Mouse (Mus musculus) forebrain, embryonic 11.5 days (tissue): Measurements from ENCODE around the gene Sorcs3. TPM values are rescaled to one million over a fixed set of nuclear protein-coding genes. Genes with fewer than 3 reads are reported as not detected.

ENCODE experiments used
- ATAC-seq: fragments of 200-750 bp; cut with Nextera tagmentation; replicated peaks from 2 replicates; pipeline ENCODE4 v1.8.0; 2017; ENCODE audit warnings: moderate TSS enrichment; ENCODE audit not compliant: low FRiP score
- DNase-seq: peaks from one replicate; pipeline ENCODE4 v3.0.0-alpha.2; 2017; ENCODE audit warnings: low spot score
- H3K27ac ChIP-seq: fragments of 300-500 bp; sonication (generic); 2 replicates; pipeline ENCODE4 v1.5.1; 2014; ENCODE audit warnings: low read depth, low read length
- H3K27me3 ChIP-seq: fragments of 300-500 bp; sonication (generic); 2 replicates; pipeline ENCODE4 v1.6.1; 2014; ENCODE audit warnings: mild to moderate bottlenecking, low read length, mixed read lengths; ENCODE audit not compliant: control insufficient read depth, insufficient read depth
- H3K36me3 ChIP-seq: fragments of 300-500 bp; sonication (generic); 2 replicates; pipeline ENCODE4 v1.6.1; 2014; ENCODE audit warnings: mild to moderate bottlenecking, low read length, moderate library complexity, mixed read lengths; ENCODE audit not compliant: control insufficient read depth, insufficient read depth
- H3K4me1 ChIP-seq: fragments of 300-500 bp; sonication (generic); replicated peaks from 2 replicates; pipeline ENCODE4 v1.6.1; 2014; ENCODE audit warnings: low read length, mixed read lengths; ENCODE audit not compliant: control insufficient read depth, insufficient read depth
- H3K4me2 ChIP-seq: fragments of 300-500 bp; sonication (generic); 2 replicates; pipeline ENCODE4 v1.6.1; 2014; ENCODE audit warnings: low read depth, mild to moderate bottlenecking, low read length, moderate library complexity, mixed read lengths; ENCODE audit not compliant: severe bottlenecking
- H3K4me3 ChIP-seq: fragments of 300-500 bp; sonication (generic); 2 replicates; pipeline ENCODE4 v1.5.1; 2014; ENCODE audit warnings: low read depth, low read length
- H3K9ac ChIP-seq: fragments of 300-500 bp; sonication (generic); 2 replicates; pipeline ENCODE4 v1.6.1; 2014; ENCODE audit warnings: low read length
- H3K9me3 ChIP-seq: fragments of 300-500 bp; sonication (generic); 2 replicates; pipeline ENCODE4 v1.6.1; 2016; ENCODE audit warnings: low read length, mixed read lengths; ENCODE audit not compliant: control insufficient read depth
- WGBS: fragments of 180-500 bp; shearing (Covaris S2); extraction: QIAGEN DNeasy Blood & Tissue Kit; methylation state at CpG from one replicate; pipeline ENCODE4 v1.1.7; 2014; 5-methylcytosine and 5-hydroxymethylcytosine counted together
- polyA plus RNA-seq: library from polyadenylated mRNA; unstranded; fragments of >200 nt; fragmentation: Nextera tagmentation; extraction: Ambion mirVana; gene quantifications from 2 replicates; pipeline ENCODE4 v1.2.1, GENCODE M21; 2014

The Sorcs3 gene
- polyA plus RNA-seq, 1 experiment from 2014 or later: 2.1 TPM

DNA sequence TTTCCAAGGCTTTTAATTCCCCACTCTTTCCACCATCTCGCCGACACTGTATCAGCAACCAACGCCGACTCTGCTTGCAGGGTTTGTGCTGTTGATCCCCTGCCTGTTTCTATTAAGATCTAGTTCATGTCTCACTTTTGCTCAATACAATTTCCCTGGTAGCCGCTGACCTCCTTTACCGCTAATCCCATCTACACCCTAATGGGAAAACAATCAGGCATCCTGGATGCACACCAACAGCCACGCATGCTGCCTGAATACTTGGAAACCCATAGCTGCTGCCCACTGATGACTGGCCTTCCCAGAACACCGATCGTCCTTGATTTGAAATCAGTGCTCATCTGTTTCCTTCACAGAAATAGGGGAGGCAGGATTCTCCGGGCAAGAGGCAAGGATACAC lies 525.9 kb downstream of the Sorcs3 start:
- H3K9ac ChIP-seq: no peak overlapping the region

DNA sequence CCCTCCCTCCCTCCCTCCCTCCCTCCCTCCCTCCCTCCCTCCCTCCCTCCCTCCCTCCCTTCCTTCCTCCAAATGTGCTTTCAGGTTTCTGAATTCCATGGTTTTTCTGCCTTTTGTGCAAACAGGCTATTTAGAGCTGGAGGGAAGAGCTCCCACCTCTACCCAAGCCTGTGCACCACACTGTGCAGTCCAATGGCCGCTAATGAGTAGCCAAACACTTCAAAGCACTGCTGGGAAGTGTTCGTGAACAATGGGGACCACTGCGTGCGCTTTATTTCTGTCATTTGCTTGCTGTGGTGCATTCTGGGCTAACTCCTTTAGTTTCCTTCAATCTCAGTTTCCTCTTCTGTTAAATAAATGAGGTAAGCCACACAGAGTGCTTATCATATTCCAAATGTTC lies 528.5 kb downstream of the Sorcs3 start:
- Histone ChIP-seq H3K4me1 (no peaks in the 10 kb centered on the region), H3K4me2 (no peak overlapping the region), H3K36me3 (no peaks in the 10 kb centered on the region), H3K27me3 (peaks cover 5% of the 10 kb centered on the region; the same call in 1 of the 2 replicates), H3K27ac (no peak overlapping the region), H3K9me3 (no peaks in the 10 kb centered on the region), H3K4me3 (no peak overlapping the region), H3K9ac (no peak overlapping the region)
- DNase-seq: peak; percentile 63
- ATAC-seq: peak; percentile 86
- 23% methylated on average over 4 of the region's 4 CpGs for WGBS

More for the DNA sequence above, 525.9 kb downstream of the Sorcs3 start:
- Histone ChIP-seq H3K4me3 (no peak overlapping the region), H3K36me3 (no peaks in the 10 kb centered on the region), H3K27me3 (peaks cover 5% of the 10 kb centered on the region; the same call in 1 of the 2 replicates), H3K27ac (no peak overlapping the region), H3K4me2 (no peak overlapping the region), H3K9me3 (no peaks in the 10 kb centered on the region), H3K4me1 (no peaks in the 10 kb centered on the region; the same call in 1 of the 2 replicates)
- 61% methylated on average over 10 of the region's 10 CpGs for WGBS
- no peak for ATAC-seq
- DNase-seq: no peak

DNA sequence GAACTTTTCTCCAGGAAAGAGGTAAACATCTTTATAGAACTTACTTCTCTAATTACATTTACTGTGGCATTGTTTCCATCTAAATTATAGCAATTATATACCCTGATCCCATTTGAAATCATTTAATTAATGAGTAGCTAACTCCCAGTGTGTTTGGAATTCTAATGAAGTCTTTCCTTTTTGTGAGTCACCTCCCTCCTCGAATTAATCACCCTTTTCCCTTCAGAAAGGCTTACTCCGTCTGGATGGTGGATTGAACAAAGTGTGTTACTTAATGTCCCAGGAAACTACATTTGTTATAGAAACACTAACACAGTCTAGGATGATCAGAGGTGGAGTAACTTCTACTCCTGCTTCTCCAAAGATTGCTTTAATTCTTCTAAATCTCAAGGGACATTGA lies 531.7 kb downstream of the Sorcs3 start:
- ATAC-seq (peak; percentile 70), DNase-seq (no peak)
- Histone ChIP-seq H3K4me1 (no peaks in the 10 kb centered on the region), H3K4me2 (no peak overlapping the region), H3K9ac (no peak overlapping the region), H3K4me3 (no peak overlapping the region), H3K9me3 (no peaks in the 10 kb centered on the region), H3K27ac (no peak overlapping the region), H3K36me3 (no peaks in the 10 kb centered on the region), H3K27me3 (peaks cover 10% of the 10 kb centered on the region; the same call in 1 of the 2 replicates)
- WGBS: 12% methylated on average over 2 of the region's 2 CpGs

DNA sequence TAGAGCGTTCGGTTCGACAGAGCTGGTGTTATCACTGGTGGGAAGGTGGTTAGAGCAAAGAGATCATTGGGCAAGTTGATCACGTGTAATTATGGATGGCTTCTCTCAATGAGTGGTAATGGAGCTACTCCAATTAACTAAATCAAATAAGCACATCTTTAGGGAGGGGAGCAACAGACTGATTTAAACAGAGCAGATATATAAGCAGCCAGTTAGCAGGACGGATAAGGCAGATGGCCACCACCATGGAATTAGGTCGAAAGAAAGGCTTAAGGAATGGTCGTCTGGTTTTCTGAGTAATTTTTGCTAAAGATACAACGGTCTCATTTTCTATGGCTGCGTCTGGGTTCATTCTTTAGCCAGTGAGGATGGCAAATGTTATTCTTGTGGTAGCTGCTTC lies 549.3 kb downstream of the Sorcs3 start:
- Histone ChIP-seq H3K4me2 (no peak overlapping the region), H3K9me3 (no peaks in the 10 kb centered on the region), H3K4me1 (no peaks in the 10 kb centered on the region), H3K36me3 (no peaks in the 10 kb centered on the region), H3K27ac (no peak overlapping the region), H3K4me3 (no peak overlapping the region), H3K9ac (no peak overlapping the region), H3K27me3 (no peaks in the 10 kb centered on the region)
- no peak for ATAC-seq
- WGBS: 88% methylated on average over 9 of the region's 9 CpGs
- no peak for DNase-seq

DNA sequence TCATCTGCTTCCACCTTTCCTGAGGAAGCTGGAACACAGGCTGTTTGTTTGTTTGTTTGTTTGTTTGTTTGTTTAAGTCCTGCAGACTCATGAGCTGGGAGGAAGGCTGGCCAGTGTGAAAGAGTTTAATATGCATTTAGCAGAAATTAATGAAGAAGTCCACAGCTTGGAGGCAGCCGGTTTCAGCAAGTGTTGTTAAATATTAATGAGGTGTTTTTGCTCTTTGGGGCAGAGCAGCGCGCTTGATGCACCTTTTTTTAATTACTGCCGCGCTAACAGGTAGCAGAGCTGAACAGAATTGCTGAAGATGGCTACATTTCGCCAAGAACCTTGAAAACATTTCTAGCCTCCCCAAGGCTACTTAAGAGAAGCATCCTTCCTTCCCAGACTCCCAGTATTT lies 551.0 kb downstream of the Sorcs3 start:
- no peak overlapping the region for H3K4me3 ChIP-seq
- H3K9ac ChIP-seq: no peak overlapping the region
- no peaks in the 10 kb centered on the region for H3K27me3 ChIP-seq
- no peaks in the 10 kb centered on the region for H3K4me1 ChIP-seq
- ATAC-seq (no peak), DNase-seq (no peak)
- WGBS: 84% methylated on average over 6 of the region's 6 CpGs
- no peaks in the 10 kb centered on the region for H3K9me3 ChIP-seq
- H3K27ac ChIP-seq: no peak overlapping the region
- H3K4me2 ChIP-seq: no peak overlapping the region
- no peaks in the 10 kb centered on the region for H3K36me3 ChIP-seq

DNA sequence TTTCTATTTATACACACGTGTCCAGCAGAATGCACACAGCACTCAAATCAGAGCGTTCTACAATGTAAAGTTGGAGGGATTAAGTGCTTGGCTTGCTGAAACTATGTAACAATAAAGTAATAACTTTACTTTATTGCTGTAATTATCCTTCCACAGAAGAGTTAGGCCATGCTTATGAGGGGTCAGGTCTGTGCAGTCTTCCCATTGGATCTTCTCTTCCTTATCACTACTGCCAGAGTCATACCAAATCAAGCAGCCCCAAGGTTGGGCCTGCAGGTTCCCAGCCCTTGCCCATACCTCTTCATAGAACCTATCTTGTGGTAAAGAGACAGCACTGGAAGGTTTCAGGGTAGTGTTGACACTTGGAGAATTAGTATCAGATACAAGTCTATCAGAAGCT lies 560.7 kb downstream of the Sorcs3 start:
- no peaks in the 10 kb centered on the region for H3K9me3 ChIP-seq
- DNase-seq (no peak), ATAC-seq (no peak)
- 0 out of 2 replicates have a peak, but pooled peaks cover 2% of the 10 kb centered on the region for H3K4me1 ChIP-seq
- no peak overlapping the region for H3K9ac ChIP-seq
- H3K27ac ChIP-seq: no peak overlapping the region
- no peaks in the 10 kb centered on the region for H3K36me3 ChIP-seq
- no peaks in the 10 kb centered on the region for H3K27me3 ChIP-seq
- WGBS: 88% methylated on average over 2 of the region's 2 CpGs
- H3K4me2 ChIP-seq: no peak overlapping the region
- no peak overlapping the region for H3K4me3 ChIP-seq

DNA sequence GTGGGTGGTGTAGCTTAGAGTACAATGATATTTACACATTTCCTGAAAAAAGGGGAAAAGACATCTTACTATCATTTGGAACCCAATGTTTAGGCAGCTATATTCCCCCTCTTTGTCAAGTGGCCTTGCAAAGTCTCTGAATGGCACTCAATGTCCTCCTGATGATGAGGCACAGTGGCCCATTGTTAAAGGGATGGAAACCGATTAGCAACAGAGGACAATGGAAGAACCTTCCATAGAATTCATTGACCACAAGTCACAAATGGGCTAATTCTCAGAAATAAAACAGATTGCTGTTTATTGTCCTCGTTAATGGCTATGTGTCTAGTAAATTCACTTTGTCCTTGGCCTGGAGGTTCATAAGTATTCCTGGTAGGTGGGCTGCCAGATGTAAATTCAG lies 565.7 kb downstream of the Sorcs3 start:
- Histone ChIP-seq H3K4me3 (no peak overlapping the region), H3K9ac (no peak overlapping the region), H3K4me2 (no peak overlapping the region), H3K36me3 (no peaks in the 10 kb centered on the region), H3K9me3 (no peaks in the 10 kb centered on the region), H3K27ac (no peak overlapping the region), H3K4me1 (no peaks in the 10 kb centered on the region), H3K27me3 (no peaks in the 10 kb centered on the region)
- DNase-seq: no peak
- 61% methylated on average over 2 of the region's 2 CpGs for WGBS
- no peak for ATAC-seq

DNA sequence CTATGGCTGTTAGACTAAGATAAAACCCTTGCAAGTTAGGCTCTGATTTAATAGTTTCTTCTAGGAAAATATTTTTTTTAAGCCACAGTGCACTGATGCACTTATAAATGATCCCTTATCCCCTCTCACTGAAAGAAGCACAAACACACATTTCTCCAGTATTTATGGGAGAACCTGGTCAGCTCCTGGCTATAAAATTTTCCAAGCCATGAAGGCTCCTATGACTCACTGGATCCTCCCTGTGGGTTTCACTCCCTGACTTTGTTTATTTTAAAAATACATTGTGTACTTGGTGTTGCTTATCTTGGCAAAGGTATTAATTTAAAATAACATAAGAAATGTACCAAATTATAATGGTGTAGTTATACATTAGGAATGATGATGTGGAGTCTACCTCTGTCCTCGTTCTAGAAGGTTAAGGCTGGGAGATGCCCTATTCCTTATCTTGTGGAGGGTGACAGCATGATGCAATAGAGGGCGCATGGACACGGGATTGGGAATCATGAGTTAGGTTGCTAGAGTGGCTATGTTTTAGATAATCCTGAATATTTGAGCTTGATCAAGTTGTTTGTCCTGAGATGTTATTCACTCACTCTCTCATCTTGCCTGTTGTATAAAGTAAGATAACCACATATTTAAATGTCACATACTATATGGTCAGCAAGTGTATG lies 573.4 kb downstream of the Sorcs3 start:
- WGBS: 84% methylated on average over 3 of the region's 3 CpGs
- Histone ChIP-seq H3K4me3 (no peak overlapping the region), H3K36me3 (no peaks in the 10 kb centered on the region), H3K4me1 (peaks cover 2% of the 10 kb centered on the region; the same call in 1 of the 2 replicates), H3K9me3 (no peaks in the 10 kb centered on the region), H3K4me2 (no peak overlapping the region), H3K9ac (no peak overlapping the region), H3K27me3 (peaks cover 2% of the 10 kb centered on the region; the same call in 1 of the 2 replicates), H3K27ac (no peak overlapping the region)
- no peak for ATAC-seq
- no peak for DNase-seq

DNA sequence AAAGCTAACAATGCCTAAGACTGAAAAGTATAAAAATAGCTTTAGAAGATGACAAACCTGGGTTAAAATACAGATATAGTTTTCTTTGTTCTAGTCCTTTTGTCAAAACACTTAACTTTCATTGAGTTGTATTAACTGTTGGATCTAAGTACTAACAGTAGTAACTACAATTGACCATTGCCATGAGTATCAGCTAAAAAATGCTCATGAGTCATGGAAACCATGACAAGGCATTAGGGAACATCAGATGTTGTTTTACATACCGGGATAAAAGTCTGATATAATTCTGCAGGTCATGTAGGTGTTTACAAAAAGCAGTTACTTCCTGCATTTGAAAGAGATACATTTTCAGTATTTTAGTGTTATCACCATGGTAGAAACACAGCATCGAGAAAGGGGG lies 575.0 kb downstream of the Sorcs3 start:
- no peak overlapping the region for H3K4me3 ChIP-seq
- 87% methylated on average over 2 of the region's 2 CpGs for WGBS
- no peaks in the 10 kb centered on the region for H3K9me3 ChIP-seq
- no peak overlapping the region for H3K9ac ChIP-seq
- peaks cover 2% of the 10 kb centered on the region; the same call in 1 of the 2 replicates for H3K27me3 ChIP-seq
- no peak for ATAC-seq
- H3K27ac ChIP-seq: no peak overlapping the region
- no peak for DNase-seq
- H3K36me3 ChIP-seq: no peaks in the 10 kb centered on the region
- H3K4me2 ChIP-seq: no peak overlapping the region
- H3K4me1 ChIP-seq: peaks cover 2% of the 10 kb centered on the region; the same call in 1 of the 2 replicates
